Mouse (Mus musculus) pancreas, adult 10 weeks (tissue): Measurements from ENCODE around the gene Evi5l. TPM values are rescaled to one million over a fixed set of nuclear protein-coding genes. Genes with fewer than 3 reads are reported as not detected.

Experiments used
- polyA plus RNA-seq: library from polyadenylated mRNA; stranded (reverse); fragments of 350-450 nt; fragmentation: Illumina TruSeq; extraction: RNeasy Lipid Tissue Mini Kit (QIAGEN cat#74804); gene quantifications from one replicate; pipeline ENCODE4 v1.2.3, GENCODE M21; 2015; ENCODE audit warnings: low read depth, low replicate concordance; ENCODE audit not compliant: insufficient read depth

Evi5l gene
- polyA plus RNA-seq, result 5.1 TPM

DNA sequence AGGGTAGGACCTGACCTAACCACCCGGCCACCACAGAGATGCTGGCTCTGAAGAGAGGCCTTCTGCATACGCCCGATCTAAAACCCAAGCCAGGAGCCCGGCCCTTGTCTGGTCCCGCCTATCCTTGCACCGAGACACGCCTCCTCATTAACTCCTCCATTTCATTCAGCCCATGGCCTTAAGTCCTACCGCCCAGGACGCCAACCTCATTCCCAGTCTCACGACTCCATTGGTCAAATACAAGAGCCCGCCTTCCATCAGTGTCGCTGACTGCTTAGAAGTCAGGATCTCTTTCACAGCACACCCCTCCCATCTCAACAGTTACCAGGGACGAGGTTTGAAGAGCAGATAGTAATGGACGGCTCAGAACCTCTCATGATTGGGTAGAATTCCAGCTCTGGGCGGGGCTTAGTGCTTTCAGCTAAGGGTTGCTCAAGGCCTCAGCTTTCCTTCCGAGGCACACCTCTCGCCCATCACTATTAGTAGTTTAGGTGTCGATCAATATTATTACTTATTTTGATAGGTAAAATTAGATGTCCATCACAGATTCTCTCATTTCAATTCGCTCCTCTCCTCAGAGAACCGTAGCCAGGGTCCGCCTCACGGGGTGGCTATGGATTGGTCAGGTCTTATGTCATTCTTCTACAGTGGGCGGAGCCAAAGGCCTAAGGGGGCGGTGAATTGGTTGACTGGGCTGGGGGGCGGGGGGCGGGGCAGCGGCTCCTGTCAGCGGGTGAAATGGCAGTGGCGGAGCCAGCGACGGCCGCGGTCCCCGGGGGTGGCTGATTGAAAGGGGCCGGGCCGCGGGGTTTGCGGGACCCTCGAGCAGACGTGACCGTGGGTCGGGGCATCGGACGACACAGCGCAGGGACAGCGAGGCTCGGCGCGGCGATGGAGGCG, at the start of gene Evi5l:
Gene Evi5l (plus strand): TSS at position 716 of the 900 bp plus-strand sequence.

DNA sequence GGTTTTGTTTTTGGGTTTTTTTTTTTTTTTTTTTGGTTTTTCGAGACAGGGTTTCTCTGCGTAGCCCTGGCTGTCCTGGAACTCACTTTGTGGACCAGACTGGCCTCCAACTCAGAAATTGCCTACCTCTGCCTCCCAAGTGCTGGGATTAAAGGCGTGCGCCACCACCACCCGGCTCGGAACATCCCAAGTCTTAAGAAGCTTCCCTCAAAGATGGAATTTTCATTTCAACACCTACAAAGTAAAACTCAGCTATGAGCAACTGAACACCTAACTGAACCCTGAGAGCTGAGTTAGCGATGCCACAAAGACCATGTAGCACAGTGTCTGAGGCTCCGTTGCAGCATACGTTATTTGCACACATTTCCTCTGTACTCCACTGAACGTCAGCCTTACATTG, 32.6 kb upstream of the Evi5l start, which contains the start of gene Cd209g:
Gene Cd209g (plus strand): TSS at position 301 of the 400 bp plus-strand sequence.

DNA sequence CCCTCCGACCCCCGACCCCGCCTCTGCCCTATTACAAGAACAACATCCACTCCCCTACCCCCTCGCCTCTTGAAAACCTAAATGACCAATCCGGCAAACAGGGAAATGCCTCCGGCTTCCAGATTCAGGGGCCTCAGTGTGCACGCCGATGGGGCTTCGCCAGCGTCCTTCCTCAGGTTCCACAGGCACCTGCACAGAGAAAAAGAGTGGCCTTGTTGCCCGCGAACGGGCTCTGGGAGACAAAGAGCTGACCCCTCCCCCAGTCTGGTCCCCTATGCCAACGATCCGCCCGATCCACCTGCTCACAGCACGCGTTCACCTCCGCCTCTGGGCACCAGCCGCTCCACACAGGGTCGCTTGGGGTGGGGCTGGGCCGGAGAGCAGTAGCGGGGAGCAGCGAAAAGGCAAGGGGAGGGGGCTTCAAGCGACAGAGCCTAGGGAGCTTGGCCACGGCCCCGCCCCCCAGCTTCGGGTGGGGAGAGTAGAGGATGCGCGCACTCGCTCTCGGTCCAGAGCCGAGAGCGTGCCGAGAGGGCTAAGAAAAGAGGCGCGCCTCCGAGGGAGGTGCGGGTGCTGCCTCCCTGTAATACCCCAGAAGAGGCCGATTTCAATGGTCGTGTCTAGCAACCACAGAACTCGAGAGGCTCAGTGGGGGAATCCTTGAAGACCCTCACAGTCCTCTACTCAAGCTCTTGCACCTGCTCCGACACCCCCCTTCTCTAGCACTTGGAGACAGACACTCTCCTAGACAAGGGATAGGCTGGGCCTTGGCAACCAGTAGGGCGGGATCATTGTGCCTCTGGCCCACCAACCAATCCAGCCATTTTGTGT, 50.6 kb downstream of the Evi5l start, which contains the start of gene Prr36:
Gene Prr36 (minus strand): TSS at position 669 of the 831 bp plus-strand sequence.

DNA sequence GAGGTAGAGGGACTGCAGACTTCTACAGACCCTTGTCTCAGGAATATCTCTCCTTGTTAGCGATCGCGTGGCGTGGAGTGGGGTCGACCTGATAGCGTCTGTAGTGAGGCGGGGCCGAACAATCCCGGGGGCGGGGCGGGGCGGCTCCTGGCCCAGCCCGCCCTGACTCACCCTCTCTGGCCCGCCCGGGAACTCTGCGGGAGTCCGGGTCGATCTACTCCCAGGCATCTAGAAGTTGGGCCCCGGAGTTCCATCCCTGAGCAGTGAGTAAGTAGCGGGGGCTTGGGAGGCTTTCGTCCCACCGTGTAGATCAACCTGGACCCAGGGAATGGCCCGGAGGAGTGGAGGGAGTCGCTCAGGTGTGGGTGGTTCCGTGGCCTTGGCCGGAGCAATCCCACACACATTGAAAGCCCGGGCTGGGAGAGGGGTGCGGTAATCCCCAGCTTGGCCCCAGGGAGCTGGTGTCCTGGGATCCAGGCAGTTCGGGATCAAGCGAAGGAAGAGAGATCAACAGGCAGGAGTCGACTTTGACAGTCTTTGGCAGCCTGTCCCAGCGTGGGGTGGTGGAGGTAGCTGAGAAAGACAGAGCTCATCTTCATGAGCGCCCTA, 60.5 kb downstream of the Evi5l start, which contains the start of gene Lrrc8e:
Gene Lrrc8e (plus strand): TSS at position 89 of the 609 bp plus-strand sequence.

DNA sequence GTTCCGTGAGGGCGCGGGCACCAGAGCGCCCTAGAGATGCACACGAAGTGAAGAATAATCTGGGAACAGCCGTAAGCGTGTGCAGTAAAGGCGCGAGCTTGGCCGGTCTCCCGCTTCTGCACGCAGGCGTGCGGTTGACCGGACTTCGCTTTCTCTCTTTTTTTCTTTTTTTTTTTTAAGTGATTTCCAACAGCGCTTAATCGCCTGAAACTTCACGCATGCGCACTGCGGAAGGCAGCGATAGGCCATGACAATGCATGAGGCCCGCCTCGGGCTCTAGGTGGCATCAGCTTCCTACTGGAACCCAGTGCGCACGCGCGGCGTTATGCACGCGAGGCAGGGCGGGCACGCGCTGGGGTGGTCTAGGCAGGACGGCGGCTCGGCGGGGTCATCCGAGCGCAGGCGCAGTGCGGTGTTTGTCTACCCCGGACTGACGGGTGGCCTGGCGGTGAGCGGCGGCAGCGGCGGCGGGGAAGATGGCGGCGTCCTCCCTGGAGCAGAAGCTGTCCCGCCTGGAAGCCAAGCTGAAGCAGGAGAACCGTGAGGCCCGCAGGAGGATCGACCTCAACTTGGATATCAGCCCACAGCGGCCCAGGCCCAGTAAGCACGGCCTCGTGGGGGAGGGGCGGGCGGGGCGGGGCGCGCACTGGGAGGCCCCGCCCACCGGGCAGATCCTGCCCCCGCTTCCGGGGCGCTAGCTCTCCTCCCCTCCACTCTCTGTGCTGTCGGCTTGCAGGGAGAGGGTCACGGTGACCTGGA, 72.2 kb downstream of the Evi5l start, which contains the start of the genes Map2k7 and Gm49320:
Gene Map2k7 (plus strand): TSS at position 307 of the 759 bp plus-strand sequence.
Gene Gm49320 (plus strand): TSS at position 432 of the 759 bp plus-strand sequence.

DNA sequence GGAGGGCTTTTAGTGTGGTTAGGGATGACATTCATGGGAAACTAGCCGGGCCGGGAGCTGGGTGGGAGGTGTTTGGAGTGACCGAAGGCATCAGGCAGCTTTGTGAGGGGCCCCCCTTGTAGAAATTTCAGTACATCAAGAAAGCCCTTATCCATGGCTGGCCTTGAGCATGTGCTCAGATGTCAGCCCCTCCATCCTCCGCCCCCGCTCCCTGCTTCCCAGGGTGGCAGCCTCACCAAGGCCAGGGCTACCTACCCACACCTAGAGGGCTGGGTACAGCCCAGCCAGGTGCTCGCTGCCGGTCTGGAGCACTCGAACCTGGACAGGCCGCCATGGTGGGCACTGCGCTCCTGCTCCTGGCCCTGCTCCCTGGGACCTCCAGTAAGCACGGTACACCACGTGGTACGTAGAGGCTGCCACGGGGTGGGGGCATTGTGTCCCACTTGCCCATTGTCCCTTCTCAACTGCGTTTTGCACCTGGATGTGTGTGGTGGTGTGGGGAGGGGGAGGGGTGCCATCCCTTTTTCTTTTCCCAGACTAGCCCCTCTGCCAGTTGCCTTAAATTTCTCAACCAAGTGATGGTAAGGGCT, 81.7 kb downstream of the Evi5l start, which contains the start of gene Tgfbr3l:
Gene Tgfbr3l (plus strand): TSS at position 264 of the 590 bp plus-strand sequence.

DNA sequence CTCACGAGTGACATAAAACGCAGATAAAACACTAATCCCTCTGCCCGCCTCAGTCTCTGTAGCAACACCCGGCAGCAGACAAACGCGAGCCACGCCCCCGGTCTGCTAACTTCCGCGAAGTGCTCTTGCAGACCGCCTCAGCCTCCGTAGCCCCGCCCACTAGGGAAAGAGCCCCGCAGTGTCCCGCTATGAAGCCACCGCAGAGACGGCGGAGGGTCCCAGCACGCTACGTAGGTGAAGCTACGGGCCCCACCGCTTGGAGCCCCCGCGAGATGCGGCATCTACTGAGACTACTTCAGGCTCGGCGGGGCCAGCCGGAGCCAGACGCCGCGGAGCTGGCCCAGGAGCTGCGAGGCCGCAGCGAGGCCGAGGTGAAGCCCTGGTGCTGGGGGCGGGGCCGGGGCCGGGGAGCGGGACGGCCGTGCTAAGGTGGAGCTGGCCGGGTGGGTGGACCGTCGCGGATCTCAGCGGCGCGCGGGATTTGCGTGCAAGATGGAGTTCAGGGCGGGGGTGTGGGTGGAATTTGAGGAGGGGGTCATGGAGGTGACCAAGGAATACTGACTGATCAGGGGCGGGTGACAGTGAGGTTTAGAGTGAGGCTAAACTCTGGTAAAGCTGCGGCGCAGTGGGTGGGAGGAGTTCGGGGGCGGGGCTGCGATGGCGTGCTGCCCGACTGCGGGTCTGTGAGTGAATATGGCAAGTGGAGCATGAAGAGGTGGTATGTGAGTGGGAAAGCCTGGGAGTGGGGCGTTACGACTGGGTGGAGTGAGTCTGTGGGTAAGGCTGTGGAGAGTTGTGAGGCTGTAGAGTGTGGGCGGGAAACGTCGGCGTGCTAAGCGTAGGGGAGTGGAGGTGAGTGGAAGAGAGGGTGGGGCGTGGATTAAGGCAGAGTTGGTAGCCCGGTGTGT, 86.8 kb downstream of the Evi5l start, which contains the start of gene Snapc2:
Gene Snapc2 (plus strand): TSS at position 147 of the 908 bp plus-strand sequence.

DNA sequence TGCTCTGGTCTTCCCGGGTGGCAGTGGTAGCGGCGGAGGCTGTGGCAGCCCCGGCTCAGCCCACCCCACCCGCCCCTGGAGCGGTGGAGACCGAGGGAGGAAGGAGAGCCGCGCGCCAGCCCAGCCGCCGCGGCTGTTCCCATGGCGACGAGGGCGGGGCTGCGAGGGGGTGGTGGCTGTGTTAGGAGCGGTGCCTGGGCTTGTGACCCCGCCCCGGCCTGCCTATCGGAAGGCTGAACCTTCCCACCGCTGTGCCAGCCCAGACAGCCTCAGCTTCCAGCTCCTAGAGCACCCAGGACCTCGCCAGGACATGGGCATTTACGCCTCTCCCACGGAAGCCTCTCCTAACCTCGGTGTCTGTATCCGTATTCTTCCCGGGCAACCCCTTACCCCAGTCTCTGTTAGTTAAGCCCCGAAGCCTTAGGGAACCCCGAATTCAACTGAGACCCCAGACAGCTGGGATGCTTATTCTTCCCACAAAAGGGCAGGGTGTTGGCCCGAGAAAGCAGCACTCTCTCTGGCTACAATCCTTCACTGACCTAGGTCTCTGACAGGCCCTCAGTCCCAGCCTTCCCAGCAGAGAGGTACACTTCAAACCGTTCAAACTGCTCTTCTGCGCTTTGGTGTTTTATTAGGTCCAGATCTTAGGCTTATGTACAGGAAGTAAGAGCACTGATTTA, 92.9 kb downstream of the Evi5l start, which contains the start of gene Ctxn1:
Gene Ctxn1 (minus strand): TSS at position 150 of the 680 bp plus-strand sequence.

Other genes starting within 250 kb of the Evi5l start
- gene Cd209b, start 239.7 kb upstream of the Evi5l start, polyA plus RNA-seq, result 0.42 TPM
- gene Cd209c, start 211.8 kb upstream of the Evi5l start, polyA plus RNA-seq, result not detected
- gene Cd209f, start 60.7 kb upstream of the Evi5l start, polyA plus RNA-seq, result 7.1 TPM
- 3.0 TPM for gene Cd209g, start 32.5 kb upstream of the Evi5l start, polyA plus RNA-seq
- 0.17 TPM for gene Prr36, start 50.9 kb downstream of the Evi5l start, polyA plus RNA-seq
- 0.74 TPM for gene Lrrc8e, start 60.3 kb downstream of the Evi5l start, polyA plus RNA-seq
- 22.8 TPM for gene Map2k7, start 72.2 kb downstream of the Evi5l start, polyA plus RNA-seq
- not detected for gene Gm49320, start 72.3 kb downstream of the Evi5l start, polyA plus RNA-seq
- 6.2 TPM for gene Tgfbr3l, start 81.6 kb downstream of the Evi5l start, polyA plus RNA-seq
- gene Snapc2, start 86.5 kb downstream of the Evi5l start, polyA plus RNA-seq, result 7.1 TPM
- gene Ctxn1, start 92.7 kb downstream of the Evi5l start, polyA plus RNA-seq, result 3.6 TPM
- 25.4 TPM for gene Timm44, start 109.3 kb downstream of the Evi5l start, polyA plus RNA-seq
- 7.7 TPM for gene Ccl25, start 158.6 kb downstream of the Evi5l start, polyA plus RNA-seq
- gene Elavl1, start 158.8 kb downstream of the Evi5l start, polyA plus RNA-seq, result 8.1 TPM